Mouse (Mus musculus): ENCODE measurements around the gene Rpl41. TPM values are rescaled to one million over a fixed set of nuclear protein-coding genes. Genes with fewer than 3 reads are reported as not detected.
A peak's percentile ranks its signal among the peaks of the same experiment; 100 is the strongest.

The Rpl41 gene
- polyA plus RNA-seq, 1 experiment from 2014 or later = 5,059 TPM

DNA sequence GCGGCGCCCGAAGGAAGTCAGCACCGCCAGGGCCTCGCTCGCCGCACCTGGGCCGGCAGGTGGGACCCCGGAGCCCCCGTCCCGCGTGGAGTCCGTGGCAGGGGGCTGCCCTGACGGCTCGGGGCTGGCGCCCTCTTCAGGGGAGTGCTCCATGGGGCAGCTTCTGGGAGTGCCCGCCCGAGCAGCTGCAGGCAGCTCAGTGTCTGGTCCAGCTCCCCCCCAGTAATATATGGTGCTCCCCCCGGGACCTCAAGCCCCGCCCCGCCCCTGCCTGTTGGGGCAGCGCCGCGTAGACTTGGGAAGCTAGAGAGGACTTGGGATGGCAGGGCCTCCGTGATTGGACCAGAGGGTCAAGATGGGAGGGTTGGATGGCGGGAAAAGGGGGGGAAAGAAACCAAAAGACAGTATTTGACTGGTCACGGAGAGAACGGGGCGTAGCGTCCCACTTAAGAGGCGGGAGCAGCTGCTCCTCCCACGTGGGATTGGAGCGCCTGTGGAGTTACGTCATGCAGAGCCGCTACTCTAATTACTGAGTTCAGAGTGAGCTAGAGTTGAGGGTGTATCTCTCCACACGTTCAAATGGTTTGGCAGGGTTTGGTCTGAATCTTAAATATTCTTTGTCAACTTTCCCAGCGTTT lies 23.3 kb downstream of the Rpl41 start, which contains the start of gene Esyt1:
Gene Esyt1, minus strand, starts transcription at position 201 of the 638 bp plus-strand sequence.
- Histone ChIP-seq H3K4me3 (ENCODE audit: low read depth, low read length) (peak within 1 kb of the TSS; percentile 84), H3K27me3 (ENCODE audit: control insufficient read depth, insufficient read depth, low read length) (0 out of 2 replicates have a peak, but pooled peaks cover 4% of the 10 kb centered on the region), H3K4me2 (replicated peaks; ENCODE audit: low read depth, low read length) (peak within 1 kb of the TSS; percentile 96), H3K4me1 (ENCODE audit: control insufficient read depth, insufficient read depth, low read length) (peaks cover 8% of the 10 kb centered on the region), H3K9ac (replicated peaks; ENCODE audit: low read depth, low read length) (peak within 1 kb of the TSS; percentile 45), H3K36me3 (ENCODE audit: control insufficient read depth, insufficient read depth, low read length) (peaks cover 4% of the 10 kb centered on the region; the same call in 1 of the 2 replicates), H3K9me3 (ENCODE audit: control insufficient read depth, low read depth, low read length) (no peaks in the 10 kb centered on the region), H3K27ac (ENCODE audit: low read length) (peak within 1 kb of the TSS; percentile 84)
- WGBS = under 1% methylated on average over 37 of the region's 37 CpGs
- peak; percentile 97 for ATAC-seq (ENCODE audit: insufficient number of reproducible peaks, insufficient read depth, low FRiP score, low read depth)

GRCm38 (mm10) chr10:128524732-128525662 lies 24.1 kb downstream of the Rpl41 start:
- peak overlapping the region; percentile 45 for H3K9ac ChIP-seq (replicated peaks; ENCODE audit: low read depth, low read length)
- H3K9me3 ChIP-seq (ENCODE audit: control insufficient read depth, low read depth, low read length) = no peaks in the 10 kb centered on the region
- peak; percentile 7; the same call in 1 of the 2 replicates for ATAC-seq (ENCODE audit: insufficient number of reproducible peaks, insufficient read depth, low FRiP score, low read depth)
- H3K4me3 ChIP-seq (ENCODE audit: low read depth, low read length) = peak overlapping the region; percentile 84
- H3K27ac ChIP-seq (ENCODE audit: low read length) = peak overlapping the region; percentile 84
- peak overlapping the region; percentile 96 for H3K4me2 ChIP-seq (replicated peaks; ENCODE audit: low read depth, low read length)
- peaks cover 8% of the 10 kb centered on the region for H3K4me1 ChIP-seq (ENCODE audit: control insufficient read depth, insufficient read depth, low read length)
- H3K36me3 ChIP-seq (ENCODE audit: control insufficient read depth, insufficient read depth, low read length) = peaks cover 9% of the 10 kb centered on the region; the same call in 1 of the 2 replicates
- under 1% methylated on average over 58 of the region's 58 CpGs for WGBS
- H3K27me3 ChIP-seq (ENCODE audit: control insufficient read depth, insufficient read depth, low read length) = 0 out of 2 replicates have a peak, but pooled peaks cover 4% of the 10 kb centered on the region

DNA sequence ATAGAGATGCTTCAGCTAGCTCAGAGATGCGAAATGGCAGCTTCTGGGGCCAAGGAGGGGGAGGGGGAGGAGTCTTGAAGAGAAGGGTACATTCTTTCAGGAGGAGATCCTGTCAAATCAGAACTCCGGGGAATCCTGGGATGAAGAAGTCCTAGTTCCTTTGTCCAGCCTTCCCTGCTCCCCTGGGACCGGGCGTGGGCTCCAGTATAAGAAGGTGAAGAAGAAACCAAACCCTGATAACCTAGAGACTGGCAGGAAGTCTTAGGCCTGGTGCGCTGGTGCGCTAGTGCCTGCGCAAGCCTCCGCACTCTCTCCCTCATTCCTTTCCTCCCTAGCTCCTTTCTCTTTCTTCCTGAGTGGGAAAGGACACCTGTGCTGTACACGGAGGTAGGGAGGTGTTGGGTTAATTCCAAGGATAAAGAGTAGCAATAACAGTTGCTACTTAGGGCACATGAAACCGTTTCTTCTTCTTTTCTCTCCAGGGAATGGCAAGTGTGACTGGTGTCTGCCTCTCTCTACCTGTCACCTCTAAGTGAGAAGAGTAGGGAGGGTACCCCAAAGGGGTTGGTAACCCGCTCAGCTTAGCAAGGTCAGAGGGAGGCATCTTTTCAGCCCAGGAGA lies 24.9 kb downstream of the Rpl41 start:
- ATAC-seq (ENCODE audit: insufficient number of reproducible peaks, insufficient read depth, low FRiP score, low read depth) = no peak
- WGBS = 19% methylated on average over 11 of the region's 11 CpGs

DNA sequence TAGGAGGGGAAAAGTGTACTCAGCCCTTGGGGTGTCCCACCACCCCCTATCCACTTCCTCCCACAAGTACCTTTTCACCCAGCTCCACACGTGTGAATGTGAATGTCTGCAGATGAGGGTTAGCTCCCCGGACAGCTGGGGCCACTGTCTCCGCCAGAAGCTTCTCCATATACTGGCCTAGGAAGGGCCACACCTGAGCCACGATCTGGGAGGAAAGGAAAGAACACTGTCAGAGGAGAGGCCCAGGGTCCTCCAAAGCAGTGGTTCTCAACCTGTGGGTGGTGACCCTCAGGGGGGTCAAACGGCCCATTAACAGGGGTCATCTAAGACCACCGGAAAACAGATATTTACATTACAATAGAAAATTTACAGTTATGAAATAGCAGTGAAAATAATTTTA lies 26.8 kb downstream of the Rpl41 start:
- Histone ChIP-seq H3K36me3 (ENCODE audit: control insufficient read depth, insufficient read depth, low read length) (peaks cover 9% of the 10 kb centered on the region; the same call in 1 of the 2 replicates), H3K9ac (replicated peaks; ENCODE audit: low read depth, low read length) (no peak overlapping the region), H3K27me3 (ENCODE audit: control insufficient read depth, insufficient read depth, low read length) (0 out of 2 replicates have a peak, but pooled peaks cover 4% of the 10 kb centered on the region), H3K4me2 (replicated peaks; ENCODE audit: low read depth, low read length) (no peak overlapping the region), H3K4me3 (ENCODE audit: low read depth, low read length) (no peak overlapping the region), H3K9me3 (ENCODE audit: control insufficient read depth, low read depth, low read length) (no peaks in the 10 kb centered on the region), H3K4me1 (ENCODE audit: control insufficient read depth, insufficient read depth, low read length) (peaks cover 8% of the 10 kb centered on the region), H3K27ac (ENCODE audit: low read length) (no peak overlapping the region)
- no peak for ATAC-seq (ENCODE audit: insufficient number of reproducible peaks, insufficient read depth, low FRiP score, low read depth)
- 72% methylated on average over 6 of the region's 6 CpGs for WGBS

More for the DNA sequence above, 24.9 kb downstream of the Rpl41 start:
- Histone ChIP-seq H3K4me3 (ENCODE audit: low read depth, low read length) (peak overlapping the region; percentile 84), H3K36me3 (ENCODE audit: control insufficient read depth, insufficient read depth, low read length) (peaks cover 9% of the 10 kb centered on the region; the same call in 1 of the 2 replicates), H3K27me3 (ENCODE audit: control insufficient read depth, insufficient read depth, low read length) (0 out of 2 replicates have a peak, but pooled peaks cover 4% of the 10 kb centered on the region), H3K9me3 (ENCODE audit: control insufficient read depth, low read depth, low read length) (no peaks in the 10 kb centered on the region), H3K4me2 (replicated peaks; ENCODE audit: low read depth, low read length) (peak overlapping the region; percentile 96), H3K4me1 (ENCODE audit: control insufficient read depth, insufficient read depth, low read length) (peaks cover 8% of the 10 kb centered on the region), H3K27ac (ENCODE audit: low read length) (no peak overlapping the region), H3K9ac (replicated peaks; ENCODE audit: low read depth, low read length) (peak overlapping the region; percentile 45)

- H3K9me3 ChIP-seq (ENCODE audit: control insufficient read depth, low read depth, low read length) = no peaks in the 10 kb centered on the region
- H3K36me3 ChIP-seq (ENCODE audit: control insufficient read depth, insufficient read depth, low read length) = peaks cover 13% of the 10 kb centered on the region; the same call in 1 of the 2 replicates
- H3K4me1 ChIP-seq (ENCODE audit: control insufficient read depth, insufficient read depth, low read length) = peaks cover 8% of the 10 kb centered on the region
- H3K27ac ChIP-seq (ENCODE audit: low read length) = no peak overlapping the region
- H3K9ac ChIP-seq (replicated peaks; ENCODE audit: low read depth, low read length) = no peak overlapping the region
- 82% methylated on average over 16 of the region's 16 CpGs for WGBS
- ATAC-seq (ENCODE audit: insufficient number of reproducible peaks, insufficient read depth, low FRiP score, low read depth) = no peak
- H3K4me3 ChIP-seq (ENCODE audit: low read depth, low read length) = no peak overlapping the region
- no peak overlapping the region for H3K4me2 ChIP-seq (replicated peaks; ENCODE audit: low read depth, low read length)
- 0 out of 2 replicates have a peak, but pooled peaks cover 4% of the 10 kb centered on the region for H3K27me3 ChIP-seq (ENCODE audit: control insufficient read depth, insufficient read depth, low read length)
Measured at GRCm38 (mm10) chr10:128520591-128520990, 28.5 kb downstream of the Rpl41 start.

- no peaks in the 10 kb centered on the region for H3K9me3 ChIP-seq (ENCODE audit: control insufficient read depth, low read depth, low read length)
- H3K27me3 ChIP-seq (ENCODE audit: control insufficient read depth, insufficient read depth, low read length) = 0 out of 2 replicates have a peak, but pooled peaks cover 4% of the 10 kb centered on the region
- ATAC-seq (ENCODE audit: insufficient number of reproducible peaks, insufficient read depth, low FRiP score, low read depth) = no peak
- 76% methylated on average over 7 of the region's 7 CpGs for WGBS
- 0 out of 2 replicates have a peak, but pooled peaks cover 1% of the 10 kb centered on the region for H3K4me1 ChIP-seq (ENCODE audit: control insufficient read depth, insufficient read depth, low read length)
- no peak overlapping the region for H3K4me2 ChIP-seq (replicated peaks; ENCODE audit: low read depth, low read length)
- no peak overlapping the region for H3K9ac ChIP-seq (replicated peaks; ENCODE audit: low read depth, low read length)
- no peak overlapping the region for H3K27ac ChIP-seq (ENCODE audit: low read length)
- no peak overlapping the region for H3K4me3 ChIP-seq (ENCODE audit: low read depth, low read length)
- peaks cover 13% of the 10 kb centered on the region; the same call in 1 of the 2 replicates for H3K36me3 ChIP-seq (ENCODE audit: control insufficient read depth, insufficient read depth, low read length)
Measured at GRCm38 (mm10) chr10:128518833-128519232, 30.3 kb downstream of the Rpl41 start.

- Histone ChIP-seq H3K9ac (replicated peaks; ENCODE audit: low read depth, low read length) (no peak overlapping the region), H3K9me3 (ENCODE audit: control insufficient read depth, low read depth, low read length) (no peaks in the 10 kb centered on the region), H3K27ac (ENCODE audit: low read length) (no peak overlapping the region), H3K4me1 (ENCODE audit: control insufficient read depth, insufficient read depth, low read length) (no peaks in the 10 kb centered on the region), H3K4me2 (replicated peaks; ENCODE audit: low read depth, low read length) (no peak overlapping the region), H3K36me3 (ENCODE audit: control insufficient read depth, insufficient read depth, low read length) (peaks cover 16% of the 10 kb centered on the region; the same call in 1 of the 2 replicates), H3K27me3 (ENCODE audit: control insufficient read depth, insufficient read depth, low read length) (no peaks in the 10 kb centered on the region), H3K4me3 (ENCODE audit: low read depth, low read length) (no peak overlapping the region)
- WGBS = 37% methylated on average over 6 of the region's 6 CpGs
- ATAC-seq (ENCODE audit: insufficient number of reproducible peaks, insufficient read depth, low FRiP score, low read depth) = no peak
Measured at GRCm38 (mm10) chr10:128516677-128517076, 32.4 kb downstream of the Rpl41 start.

GRCm38 (mm10) chr10:128516029-128516428 lies 33.1 kb downstream of the Rpl41 start:
- Histone ChIP-seq H3K9me3 (ENCODE audit: control insufficient read depth, low read depth, low read length) (no peaks in the 10 kb centered on the region), H3K4me3 (ENCODE audit: low read depth, low read length) (no peak overlapping the region), H3K27me3 (ENCODE audit: control insufficient read depth, insufficient read depth, low read length) (no peaks in the 10 kb centered on the region), H3K36me3 (ENCODE audit: control insufficient read depth, insufficient read depth, low read length) (peaks cover 13% of the 10 kb centered on the region; the same call in 1 of the 2 replicates), H3K27ac (ENCODE audit: low read length) (no peak overlapping the region), H3K4me2 (replicated peaks; ENCODE audit: low read depth, low read length) (0 out of 2 replicates have a peak overlapping the region, but pooled peaks have one; percentile 7), H3K4me1 (ENCODE audit: control insufficient read depth, insufficient read depth, low read length) (no peaks in the 10 kb centered on the region), H3K9ac (replicated peaks; ENCODE audit: low read depth, low read length) (no peak overlapping the region)
- ATAC-seq (ENCODE audit: insufficient number of reproducible peaks, insufficient read depth, low FRiP score, low read depth) = no peak; the same call in 1 of the 2 replicates
- 35% methylated on average over 20 of the region's 20 CpGs for WGBS
